Mouse (Mus musculus) heart, postnatal 14 days (tissue): ENCODE data around the gene Ldb3. TPM values are rescaled to one million over a fixed set of nuclear protein-coding genes. Genes with fewer than 3 reads are reported as not detected.

Experiments used
- DNase-seq, 2 experiments: peaks; one replicate each; pipeline ENCODE4 v3.0.0; 2021 to 2022
- intact Hi-C: fragments of 180-260 bp; cut with DNase I; formaldehyde crosslinking; loops from one replicate; pipeline ENCODE4 v1.15.1; 2025
- total RNA-seq, 2 experiments: library from RNA; stranded (reverse); gene quantifications; 2 replicates each; pipeline ENCODE4 v1.2.3; 2021

The Ldb3 gene
- total RNA-seq, 2 experiments from 2014 or later: 877 to 926 TPM

DNA sequence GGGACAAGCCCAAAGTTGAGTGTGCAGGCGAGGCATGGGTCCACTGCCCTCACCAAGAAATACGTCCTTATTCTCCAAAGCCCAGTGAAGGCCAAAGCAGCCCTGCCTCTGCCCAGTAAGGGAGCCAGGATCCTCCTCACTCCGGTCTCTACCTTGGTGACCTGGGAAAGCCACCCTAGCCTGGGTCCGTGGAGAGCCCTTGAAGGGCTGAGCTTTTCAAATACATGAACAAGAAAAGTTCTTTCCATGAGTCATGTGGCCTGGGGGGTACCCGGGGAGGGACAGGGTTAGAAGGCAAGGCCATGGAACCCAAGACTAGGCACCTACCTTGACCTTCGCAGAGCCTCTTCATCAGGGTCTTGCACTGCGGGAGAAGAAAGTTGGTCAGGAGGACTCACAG lies 22.0 kb downstream of the Ldb3 start:
- intact Hi-C loops: loop anchor here (5.0 kb wide), 1 partner anchor 194 kb away; the partner anchor contains the start of gene Sncg

DNA sequence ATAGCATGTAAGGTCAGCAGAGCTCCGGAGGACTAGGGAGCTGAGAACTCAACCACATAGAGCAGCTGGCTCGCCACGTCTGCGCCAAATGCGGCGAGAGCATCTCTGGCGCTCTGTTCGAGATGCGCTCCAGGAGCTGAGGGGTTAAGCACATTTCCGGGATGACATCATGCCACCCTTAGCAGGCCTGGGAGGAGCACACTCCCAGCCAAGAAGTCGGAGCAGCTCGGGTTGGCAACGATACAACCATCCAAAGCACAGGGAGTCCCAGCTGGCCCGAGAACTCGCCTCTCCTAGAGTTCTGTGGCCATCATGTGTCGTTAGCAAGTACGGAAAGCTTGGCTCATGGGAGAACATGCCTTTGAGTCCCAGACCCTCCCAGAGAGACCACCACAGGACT lies 22.8 kb downstream of the Ldb3 start:
- peak; percentile 68 to 78 for DNase-seq
- intact Hi-C loops: loop anchor here (5.0 kb wide), 1 partner anchor 193 kb away; the partner anchor contains the start of gene Sncg

More for the DNA sequence above, 22.0 kb downstream of the Ldb3 start:
- no peak for DNase-seq

DNA sequence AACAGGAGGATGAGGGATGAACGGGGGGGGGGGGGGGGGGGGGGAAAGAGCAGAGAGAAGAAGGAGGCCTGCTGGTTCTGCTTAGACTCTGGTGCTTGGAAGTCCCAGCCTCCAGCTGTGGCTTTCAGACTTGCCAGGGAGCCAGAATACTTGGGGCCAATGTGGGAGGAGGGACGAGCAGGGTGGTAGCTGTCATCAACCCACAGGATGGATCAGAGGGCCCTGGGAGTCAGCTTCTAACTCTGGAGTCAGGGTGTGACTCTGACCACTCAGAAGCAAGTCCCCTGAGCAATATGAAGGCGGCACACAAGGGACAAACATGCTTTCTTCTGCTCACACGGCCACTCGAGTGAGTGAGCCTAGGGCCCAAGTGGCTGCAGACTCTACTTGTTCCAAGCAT lies 23.8 kb downstream of the Ldb3 start:
- DNase-seq: peak; percentile 69 to 73
- intact Hi-C loops: loop anchor here (5.0 kb wide), 1 partner anchor 192 kb away; the partner anchor contains the start of gene Sncg

DNA sequence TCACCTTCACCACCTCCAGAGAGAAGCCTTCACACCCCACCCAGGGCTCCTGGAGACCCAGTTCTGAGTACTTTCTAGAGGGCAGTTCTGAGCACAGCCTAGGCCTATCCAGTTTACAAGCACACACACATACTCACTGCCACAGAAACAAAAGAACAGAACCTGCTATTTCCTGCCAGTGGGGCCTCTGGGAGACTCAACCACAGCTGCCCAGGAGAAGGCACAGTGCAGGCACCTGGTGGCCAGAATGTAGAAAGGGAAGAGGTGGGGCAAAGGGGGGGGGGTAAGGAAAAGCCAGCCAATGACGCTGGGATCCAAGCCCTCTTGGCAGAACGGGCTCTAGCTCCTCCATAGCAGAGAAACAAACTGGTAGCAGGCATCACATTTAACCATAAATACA lies 26.1 kb downstream of the Ldb3 start:
- intact Hi-C loops: no loop called here
- DNase-seq: no peak

DNA sequence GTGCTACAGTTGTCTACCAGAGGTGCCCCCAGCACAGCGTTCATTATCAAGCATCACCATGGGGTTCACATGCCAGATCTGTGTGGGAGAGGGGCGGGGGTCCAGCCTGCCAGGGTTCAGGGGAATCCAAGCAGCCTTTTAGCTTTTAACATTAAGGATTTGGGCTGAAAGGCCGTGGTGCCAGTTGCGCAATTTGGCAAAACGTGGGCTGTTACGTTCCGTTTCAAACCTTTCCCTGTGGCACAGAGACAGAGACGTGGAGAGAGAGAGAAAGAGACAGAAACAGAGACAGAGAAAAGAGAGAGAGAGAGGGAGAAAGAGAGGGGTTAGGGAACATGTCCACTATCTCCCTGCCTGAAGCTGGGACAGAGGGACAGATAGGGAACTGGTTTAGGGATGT lies 26.8 kb downstream of the Ldb3 start:
- DNase-seq: no peak
- intact Hi-C loops: no loop called here

DNA sequence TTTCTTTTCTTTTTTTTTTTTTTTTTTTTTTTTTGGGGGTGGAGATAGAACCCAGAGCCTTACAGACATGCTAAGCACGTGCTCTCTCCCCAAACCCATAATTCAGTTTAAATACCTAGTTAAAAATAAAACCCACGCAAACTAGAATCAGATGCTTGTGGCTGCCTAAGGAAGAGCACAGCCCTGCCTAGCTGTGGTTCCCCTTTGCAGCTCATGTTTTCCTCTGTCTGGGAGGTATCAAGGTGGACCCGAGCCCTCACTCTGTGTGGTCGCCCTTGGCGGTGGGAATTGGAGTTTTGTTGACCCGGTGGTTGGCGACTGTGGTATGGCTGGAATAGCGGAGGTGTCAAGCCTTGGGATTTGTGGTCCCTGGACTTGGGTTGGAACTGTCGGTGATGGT lies 29.5 kb downstream of the Ldb3 start:
- DNase-seq: no peak
- intact Hi-C loops: no loop called here

DNA sequence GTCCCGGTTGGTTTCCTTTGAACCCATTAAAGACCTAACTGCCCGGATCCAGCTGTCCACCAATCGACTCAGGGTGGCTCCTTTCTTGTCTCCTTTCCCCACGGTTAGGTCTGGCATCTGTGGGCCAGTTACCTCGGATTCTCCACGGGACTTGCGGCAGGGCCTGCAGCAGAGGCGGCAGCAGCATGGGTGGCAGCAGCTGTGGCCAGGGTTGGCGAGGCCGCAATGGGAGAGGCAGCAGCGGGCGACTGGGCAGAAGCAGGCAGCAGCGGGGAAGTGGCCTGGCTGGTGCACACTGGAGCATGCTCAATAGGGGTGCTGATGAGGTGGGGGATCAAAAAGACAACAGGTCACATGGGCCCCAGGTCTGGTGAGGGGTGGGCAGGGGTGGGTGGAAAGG lies 33.3 kb downstream of the Ldb3 start:
- peak in 1 of 2 experiments; percentile 36 for DNase-seq
- intact Hi-C loops: no loop called here

DNA sequence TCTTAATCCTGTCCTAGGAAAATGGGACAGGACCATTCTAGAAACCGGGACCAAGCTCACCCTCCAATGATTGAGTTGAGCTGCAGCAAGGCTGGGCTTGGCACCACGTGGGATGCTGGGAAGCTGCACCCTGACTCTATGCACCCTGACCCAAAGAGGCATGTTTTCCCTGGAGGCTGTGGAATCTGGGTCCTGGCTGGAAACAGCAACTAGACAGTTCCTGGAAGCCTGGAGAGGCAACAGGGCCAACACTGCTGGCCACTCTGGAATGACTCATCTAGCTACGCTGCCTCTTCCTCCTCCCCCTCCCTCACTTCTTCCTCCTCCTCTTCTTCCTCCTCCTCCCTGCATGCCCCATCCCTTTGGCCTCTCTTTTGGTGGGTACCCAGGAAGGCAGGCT lies 34.4 kb downstream of the Ldb3 start:
- DNase-seq: peak in 1 of 2 experiments; percentile 36
- intact Hi-C loops: no loop called here

DNA sequence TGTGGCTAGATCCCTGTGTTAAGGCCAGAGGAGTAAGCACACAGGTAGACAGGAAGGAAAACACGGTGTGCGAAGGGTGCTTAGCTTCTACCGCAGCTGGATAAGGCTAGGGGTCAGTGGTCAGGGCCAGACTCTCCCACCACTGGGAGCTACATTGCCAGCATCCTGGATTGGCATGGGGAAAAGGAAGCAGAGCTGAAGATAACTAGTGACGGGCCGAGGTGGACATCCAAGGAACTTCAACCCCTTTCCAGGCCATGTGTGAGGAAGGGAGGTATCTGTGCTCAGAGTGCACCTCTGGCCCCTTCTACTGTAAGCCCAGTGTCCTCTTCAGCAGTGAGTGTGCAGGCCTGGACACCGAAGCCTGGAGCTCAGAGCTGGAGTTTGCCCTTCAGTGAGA lies 35.0 kb downstream of the Ldb3 start:
- intact Hi-C loops: no loop called here

DNA sequence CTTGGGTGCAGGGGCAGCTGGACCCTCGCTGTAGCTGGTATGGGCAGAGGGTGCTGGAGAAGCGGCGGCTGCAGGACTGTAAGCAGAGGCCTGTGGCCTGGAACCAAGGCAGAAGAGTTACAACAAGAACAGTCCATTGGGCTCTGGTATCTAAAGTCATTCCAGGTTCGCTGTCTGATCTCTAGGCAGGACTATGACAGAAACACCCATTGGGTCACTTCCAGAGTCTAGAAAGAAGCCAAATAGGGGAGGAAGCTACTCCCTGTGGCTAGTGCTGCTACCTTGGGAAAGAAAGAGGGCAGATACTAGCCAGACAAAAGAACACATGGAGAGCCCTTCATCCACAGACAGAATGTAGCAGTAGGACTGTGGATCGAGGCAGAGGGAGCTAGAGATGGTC lies 36.3 kb downstream of the Ldb3 start:
- no peak for DNase-seq
- intact Hi-C loops: no loop called here

More for the DNA sequence above, 35.0 kb downstream of the Ldb3 start:
- no peak for DNase-seq

DNA sequence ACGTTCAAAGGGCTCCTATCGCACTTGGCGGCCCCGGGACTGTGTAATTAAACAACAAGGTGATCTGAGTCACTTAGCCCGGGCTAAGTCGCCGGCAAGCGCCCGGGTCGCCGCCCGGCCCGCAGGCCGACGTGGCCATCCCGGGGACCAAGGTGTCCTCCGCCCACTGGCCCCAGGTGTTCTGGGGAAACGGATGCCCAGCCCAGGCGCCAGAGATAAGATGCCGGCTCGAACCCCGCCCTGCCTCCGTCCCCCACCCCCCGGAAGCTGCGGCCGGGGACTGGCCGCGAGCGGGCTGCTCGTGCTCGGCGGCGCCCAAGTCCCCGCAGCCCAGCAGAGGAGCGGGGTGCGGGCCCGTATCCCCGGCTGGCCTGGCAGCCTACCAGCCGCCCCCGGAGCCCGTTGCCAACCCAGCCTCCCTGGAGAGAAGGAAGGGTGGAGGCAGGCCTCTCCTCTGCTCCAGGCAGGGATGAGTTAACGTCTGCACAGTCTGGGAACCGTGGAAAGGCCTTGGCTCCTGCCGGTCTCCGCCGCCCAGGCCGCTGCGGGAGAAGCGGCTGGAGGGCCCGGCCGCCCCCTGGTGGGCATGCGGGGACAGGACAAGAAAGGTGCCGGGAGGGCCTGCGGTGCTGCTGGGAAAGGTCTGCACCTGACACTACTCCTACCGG lies 39.3 kb downstream of the Ldb3 start:
- peak; percentile 86 to 90 for DNase-seq
- intact Hi-C loops: loop anchor here (1.0 to 2.0 kb wide), 2 partner anchors 48 to 90 kb away; no protein-coding TSS in a partner anchor

DNA sequence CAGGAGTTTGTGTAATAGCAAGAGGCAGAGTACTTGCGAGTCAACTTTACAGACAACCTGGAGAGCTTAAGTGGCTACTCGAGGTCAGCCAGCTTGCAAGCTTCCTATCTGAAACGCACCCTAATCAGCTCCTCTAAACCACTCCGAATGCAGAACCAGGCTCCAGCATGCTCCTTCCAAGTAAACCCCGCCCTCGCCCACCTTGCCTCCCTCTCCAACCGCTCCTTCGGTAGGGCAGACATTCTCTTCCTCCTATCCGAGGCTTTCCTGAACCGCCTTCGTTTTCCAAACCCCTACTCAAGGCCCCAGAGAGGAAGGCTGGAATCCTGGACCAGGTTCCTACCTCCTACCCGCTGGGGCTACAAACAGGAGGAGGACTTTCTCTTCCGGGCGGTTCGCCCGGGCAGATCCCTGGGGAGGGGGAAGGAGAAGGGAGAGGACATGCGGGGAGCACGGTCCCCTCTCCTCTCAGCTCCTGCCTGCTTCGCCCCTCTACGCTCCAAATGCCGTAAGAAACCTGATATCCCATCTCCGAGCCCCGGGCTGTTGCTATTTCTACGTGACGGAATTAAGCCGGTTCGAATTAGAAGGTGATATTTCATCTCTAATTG lies 40.0 kb downstream of the Ldb3 start:
- intact Hi-C loops: loop anchor here (1.0 to 2.0 kb wide), 2 partner anchors 48 to 89 kb away; no protein-coding TSS in a partner anchor
- DNase-seq: peak; percentile 71 to 73

DNA sequence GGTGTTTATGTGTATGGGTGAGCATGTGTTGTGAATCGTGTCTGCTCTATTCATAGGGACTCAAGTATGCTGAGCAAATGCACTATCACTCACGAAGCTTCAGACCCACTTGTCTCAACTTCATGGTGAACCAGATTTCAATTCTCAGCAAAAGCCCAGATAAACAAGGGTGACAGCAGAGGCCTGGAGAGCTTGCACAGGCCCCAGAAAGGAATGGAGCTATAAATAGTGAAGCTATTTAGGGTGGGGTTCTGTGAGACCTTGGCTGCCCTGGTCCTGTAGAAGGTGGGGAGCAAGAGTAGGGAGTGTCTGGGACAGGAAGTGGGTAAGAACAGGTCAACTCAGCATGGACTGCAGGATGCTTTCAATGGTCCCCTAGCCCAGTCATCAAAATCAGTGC lies 43.9 kb downstream of the Ldb3 start:
- DNase-seq: peak in 1 of 2 experiments; percentile 43
- intact Hi-C loops: no loop called here

DNA sequence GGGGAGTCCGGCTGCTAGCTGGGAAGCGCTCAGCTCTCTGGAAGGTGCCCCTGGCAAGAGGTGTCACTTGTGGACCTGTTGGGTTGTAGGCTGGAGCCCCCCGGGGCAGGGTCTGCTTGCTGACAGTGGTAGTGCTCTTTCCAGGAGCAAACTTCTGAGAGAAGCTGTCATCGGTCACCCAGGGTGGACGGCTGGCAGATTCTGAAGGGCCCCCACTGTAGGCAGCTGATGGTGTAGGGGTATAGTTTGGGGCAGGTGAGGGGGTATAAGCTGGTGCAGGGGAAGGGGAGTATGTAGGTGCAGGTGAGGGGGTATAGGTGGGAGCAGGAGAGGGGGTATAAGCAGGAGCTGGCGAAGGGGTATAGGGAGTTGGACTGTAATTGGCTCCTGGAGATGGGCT lies 44.5 kb downstream of the Ldb3 start:
- intact Hi-C loops: no loop called here
- DNase-seq: no peak

DNA sequence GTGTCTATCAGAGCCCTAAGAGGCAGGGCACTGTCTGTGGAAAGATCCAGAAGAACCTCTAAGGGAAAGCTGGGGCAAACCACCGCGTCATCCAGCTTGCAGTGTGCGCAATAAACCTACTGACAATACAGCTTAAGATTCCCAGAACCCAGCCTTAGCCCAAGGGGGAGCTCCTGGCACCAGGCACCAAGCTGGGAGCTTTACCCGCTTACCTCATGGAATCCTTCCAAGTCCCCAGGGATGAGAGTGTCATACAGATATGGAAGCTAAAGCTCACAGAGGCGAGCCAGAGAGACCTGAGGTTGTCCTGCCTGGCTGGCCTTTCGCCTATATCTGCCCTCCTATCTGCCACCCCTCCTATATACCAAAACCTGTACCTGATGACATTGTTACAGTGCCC lies 44.9 kb downstream of the Ldb3 start:
- DNase-seq: peak in 1 of 2 experiments; percentile 55
- intact Hi-C loops: no loop called here

DNA sequence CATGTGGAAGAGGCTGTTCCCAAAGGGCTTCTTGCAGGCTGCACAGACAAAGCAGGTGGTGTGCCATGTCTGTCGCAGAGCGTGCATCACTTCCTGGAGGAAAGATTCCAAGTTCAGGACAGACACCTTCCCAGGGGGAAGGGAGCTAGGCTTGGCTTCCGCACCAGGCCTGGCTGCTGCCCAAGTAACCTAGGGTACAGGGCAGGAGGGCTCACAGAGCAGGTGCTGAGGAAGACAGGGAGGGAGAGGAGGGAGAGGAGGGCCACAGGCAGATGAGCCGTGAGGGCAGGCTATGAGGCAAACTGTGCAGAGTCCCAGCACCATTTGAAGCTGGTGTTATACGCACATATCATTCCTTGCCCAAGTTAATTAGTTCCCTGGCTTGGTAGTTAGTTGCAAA lies 46.6 kb downstream of the Ldb3 start:
- intact Hi-C loops: no loop called here
- DNase-seq: no peak

DNA sequence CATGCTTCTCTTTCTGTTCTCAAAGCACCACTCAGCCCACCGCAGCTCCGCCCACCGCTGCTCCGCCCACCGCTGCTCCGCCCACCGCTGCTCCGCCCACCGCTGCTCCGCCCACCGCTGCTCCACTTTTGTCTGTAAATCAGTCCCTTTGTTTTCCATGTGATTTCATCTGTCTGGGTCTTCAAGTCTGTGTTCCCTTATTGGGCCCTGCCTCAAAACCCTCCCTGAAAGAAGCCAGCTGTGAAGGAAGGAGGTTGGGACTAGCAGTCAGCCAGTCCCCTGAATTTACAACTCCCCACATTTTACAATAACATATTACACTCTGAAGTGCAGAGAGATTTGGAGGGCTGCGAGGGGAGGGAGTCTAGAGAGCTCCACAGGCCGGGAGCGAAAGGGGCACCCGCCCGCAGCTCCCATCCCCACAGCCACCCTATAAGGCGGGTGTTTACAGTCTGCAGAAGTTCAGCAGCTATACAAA lies 47.8 kb downstream of the Ldb3 start:
- intact Hi-C loops: no loop called here
- peak; percentile 65 to 76 for DNase-seq

DNA sequence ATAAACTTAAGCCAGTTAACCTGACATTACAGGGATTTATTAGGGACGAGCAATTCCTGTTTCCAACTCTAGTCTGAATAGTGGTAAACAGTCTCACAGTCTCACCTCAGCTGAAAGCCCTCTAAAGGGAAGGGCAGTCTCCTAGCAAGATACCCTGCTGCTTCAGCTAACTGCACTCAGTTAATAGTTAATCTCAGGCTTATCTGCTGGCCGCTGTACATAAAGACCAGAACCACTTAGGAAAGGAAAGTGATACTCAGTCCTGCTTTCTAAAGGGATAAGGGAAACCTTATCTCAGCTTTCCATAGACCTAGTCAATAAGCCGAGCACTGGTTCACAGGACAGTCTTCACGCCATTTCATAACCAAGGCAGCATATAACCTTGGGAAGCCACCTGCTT lies 52.6 kb downstream of the Ldb3 start:
- no peak for DNase-seq
- intact Hi-C loops: no loop called here

DNA sequence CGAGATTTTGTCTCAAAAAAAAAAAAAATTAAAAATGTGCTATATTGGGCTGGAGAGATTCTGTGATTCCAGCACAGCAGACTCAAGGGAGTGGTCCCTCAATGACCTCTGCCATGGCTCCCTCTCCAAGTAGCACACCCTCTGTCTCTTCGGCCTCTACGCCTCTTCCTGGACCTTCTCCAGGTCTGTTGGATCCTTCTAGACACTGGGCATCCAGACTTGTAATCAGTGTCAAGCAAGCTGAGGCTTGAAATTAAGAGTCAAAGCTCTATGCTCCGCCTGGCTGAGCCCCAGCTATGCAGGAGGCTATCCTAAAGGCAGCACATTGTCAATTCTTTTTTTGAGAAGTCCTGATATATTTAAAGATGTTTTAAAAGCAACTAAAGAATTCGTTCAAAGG lies 54.9 kb downstream of the Ldb3 start:
- peak in 1 of 2 experiments; percentile 36 for DNase-seq
- intact Hi-C loops: no loop called here

DNA sequence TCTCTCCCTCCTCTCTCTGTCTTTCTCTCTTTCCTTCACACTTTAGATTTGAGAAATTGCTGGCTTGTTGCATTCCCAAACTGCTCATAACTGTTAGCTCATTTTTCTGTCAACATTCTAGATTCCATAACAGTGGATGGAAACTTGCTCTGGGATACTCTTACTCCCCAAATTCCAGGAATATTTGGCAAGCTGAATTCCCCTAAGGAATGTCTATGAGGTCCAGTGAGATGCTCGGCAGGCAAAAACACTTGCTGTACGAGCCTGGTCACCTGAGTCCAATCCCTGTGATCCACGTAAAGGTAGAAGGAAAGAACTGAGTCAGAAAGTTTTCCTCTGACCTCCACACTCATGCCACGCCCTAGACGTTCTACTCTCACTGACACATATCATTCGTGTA lies 55.9 kb downstream of the Ldb3 start:
- intact Hi-C loops: no loop called here
- no peak for DNase-seq

DNA sequence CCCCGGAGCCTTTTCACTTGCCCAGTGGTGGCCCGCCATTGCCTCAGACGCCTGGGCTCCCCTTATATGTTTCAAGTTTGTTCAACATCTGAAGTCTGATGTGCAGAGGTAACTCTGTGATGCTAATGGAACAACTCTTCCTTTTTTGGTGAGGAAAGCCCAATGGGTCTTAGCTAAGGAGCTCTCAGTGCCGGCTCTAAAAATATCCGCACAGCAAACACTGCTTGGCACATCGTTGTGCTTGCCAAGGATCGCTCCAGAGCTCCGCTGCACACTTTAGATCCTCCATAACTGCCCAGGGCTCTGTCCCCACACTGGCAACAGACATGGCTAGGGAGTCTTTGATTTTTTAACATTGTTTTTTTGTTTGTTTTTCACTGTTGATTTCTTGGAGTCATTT lies 59.7 kb downstream of the Ldb3 start:
- DNase-seq: no peak
- intact Hi-C loops: no loop called here

DNA sequence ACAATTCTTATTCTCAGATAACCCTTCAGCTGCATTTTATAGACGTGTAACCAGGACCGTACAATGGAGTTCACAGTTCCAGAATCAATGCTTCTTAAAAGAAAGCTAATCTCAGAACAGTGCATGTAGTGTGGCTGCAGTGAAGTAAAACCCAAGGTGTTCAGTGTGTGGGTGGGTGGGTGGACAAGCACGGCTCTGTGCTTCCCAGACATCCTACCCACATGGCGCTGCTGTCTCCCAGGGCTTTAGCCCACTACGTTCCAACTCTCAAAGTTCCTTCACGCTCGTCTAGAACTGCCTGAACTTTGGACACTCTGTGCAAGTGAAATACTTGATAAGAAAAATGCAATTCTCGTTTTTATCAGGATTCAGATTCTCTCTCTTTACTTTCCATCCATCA lies 65.8 kb downstream of the Ldb3 start, which contains the start of gene 9230112D13Rik:
Gene 9230112D13Rik, minus strand, starts transcription at position 101 of the 400 bp plus-strand sequence.
- intact Hi-C loops: no loop called here
- DNase-seq: no peak
